Mouse (Mus musculus): Measurements from ENCODE around the gene Spata31d1b. TPM values are rescaled to one million over a fixed set of nuclear protein-coding genes. Genes with fewer than 3 reads are reported as not detected.

Gene Spata31d1b
- total and polyA plus RNA-seq, 2 experiments from 2014 or later = not detected

- TF ChIP-seq CTCF (IDR thresholded peaks at IDR 0.05; ENCODE audit: low read depth) (peak; percentile 36), EP300 (IDR thresholded peaks at IDR 0.05; ENCODE audit: low read depth) (no peak)
- peak; percentile 61 for DNase-seq (ENCODE audit: low spot score)
- H3K9me3 ChIP-seq (replicated peaks; ENCODE audit: control insufficient read depth, low read length) = no peaks in the 10 kb centered on the region
- no peaks in the 10 kb centered on the region for H3K4me1 ChIP-seq (ENCODE audit: control insufficient read depth, insufficient read depth)
- H3K4me2 ChIP-seq (ENCODE audit: low read depth, low read length) = no peak overlapping the region
- ATAC-seq (ENCODE audit: insufficient read depth, low read depth) = peak; percentile 71
- H3K27ac ChIP-seq (ENCODE audit: low read depth) = no peak overlapping the region
- WGBS = 31% methylated on average over 3 of the region's 3 CpGs
- no peak overlapping the region for H3K4me3 ChIP-seq (ENCODE audit: low read depth, low read length)
- H3K27me3 ChIP-seq (ENCODE audit: control insufficient read depth, insufficient read depth, low read length) = no peaks in the 10 kb centered on the region
- no peaks in the 10 kb centered on the region for H3K36me3 ChIP-seq (replicated peaks; ENCODE audit: control insufficient read depth, insufficient read depth, low read length)
- no peak overlapping the region for H3K9ac ChIP-seq (replicated peaks; ENCODE audit: low read depth, low read length)
Measured at GRCm38 (mm10) chr13:59735190-59735589, 23.1 kb downstream of the Spata31d1b start.

GRCm38 (mm10) chr13:59738455-59738854 lies 26.4 kb downstream of the Spata31d1b start:
- ATAC-seq (ENCODE audit: insufficient read depth, low read depth) = no peak
- Histone ChIP-seq H3K4me1 (ENCODE audit: control insufficient read depth, insufficient read depth) (peaks cover 7% of the 10 kb centered on the region), H3K27ac (ENCODE audit: low read depth) (no peak overlapping the region), H3K4me2 (ENCODE audit: low read depth, low read length) (no peak overlapping the region), H3K27me3 (ENCODE audit: control insufficient read depth, insufficient read depth, low read length) (no peaks in the 10 kb centered on the region), H3K36me3 (replicated peaks; ENCODE audit: control insufficient read depth, insufficient read depth, low read length) (no peaks in the 10 kb centered on the region), H3K9me3 (replicated peaks; ENCODE audit: control insufficient read depth, low read length) (no peaks in the 10 kb centered on the region), H3K9ac (replicated peaks; ENCODE audit: low read depth, low read length) (no peak overlapping the region), H3K4me3 (ENCODE audit: low read depth, low read length) (no peak overlapping the region)
- 80% methylated on average over 2 of the region's 2 CpGs for WGBS
- no peak for DNase-seq (ENCODE audit: low spot score)
- no peak for TF ChIP-seq EP300 (IDR thresholded peaks at IDR 0.05; ENCODE audit: low read depth)
- no peak for TF ChIP-seq CTCF (IDR thresholded peaks at IDR 0.05; ENCODE audit: low read depth)

GRCm38 (mm10) chr13:59739397-59739796 lies 27.3 kb downstream of the Spata31d1b start:
- Histone ChIP-seq H3K9ac (replicated peaks; ENCODE audit: low read depth, low read length) (no peak overlapping the region), H3K9me3 (replicated peaks; ENCODE audit: control insufficient read depth, low read length) (no peaks in the 10 kb centered on the region), H3K27ac (ENCODE audit: low read depth) (no peak overlapping the region), H3K4me2 (ENCODE audit: low read depth, low read length) (no peak overlapping the region), H3K4me1 (ENCODE audit: control insufficient read depth, insufficient read depth) (peaks cover 7% of the 10 kb centered on the region), H3K27me3 (ENCODE audit: control insufficient read depth, insufficient read depth, low read length) (no peaks in the 10 kb centered on the region), H3K4me3 (ENCODE audit: low read depth, low read length) (no peak overlapping the region), H3K36me3 (replicated peaks; ENCODE audit: control insufficient read depth, insufficient read depth, low read length) (no peaks in the 10 kb centered on the region)
- ATAC-seq (ENCODE audit: insufficient read depth, low read depth) = no peak
- no peak for DNase-seq (ENCODE audit: low spot score)
- 85% methylated on average over 4 of the region's 4 CpGs for WGBS
- TF ChIP-seq CTCF (IDR thresholded peaks at IDR 0.05; ENCODE audit: low read depth) (no peak), EP300 (IDR thresholded peaks at IDR 0.05; ENCODE audit: low read depth) (no peak)

- Histone ChIP-seq H3K4me1 (ENCODE audit: control insufficient read depth, insufficient read depth) (peaks cover 7% of the 10 kb centered on the region), H3K9ac (replicated peaks; ENCODE audit: low read depth, low read length) (no peak overlapping the region), H3K27ac (ENCODE audit: low read depth) (no peak overlapping the region), H3K4me2 (ENCODE audit: low read depth, low read length) (0 out of 2 replicates have a peak overlapping the region, but pooled peaks have one; percentile 23), H3K27me3 (ENCODE audit: control insufficient read depth, insufficient read depth, low read length) (no peaks in the 10 kb centered on the region), H3K9me3 (replicated peaks; ENCODE audit: control insufficient read depth, low read length) (no peaks in the 10 kb centered on the region), H3K36me3 (replicated peaks; ENCODE audit: control insufficient read depth, insufficient read depth, low read length) (no peaks in the 10 kb centered on the region), H3K4me3 (ENCODE audit: low read depth, low read length) (no peak overlapping the region)
- 24% methylated on average over 11 of the region's 11 CpGs for WGBS
- DNase-seq (ENCODE audit: low spot score) (peak; percentile 42), ATAC-seq (ENCODE audit: insufficient read depth, low read depth) (peak; percentile 63; the same call in 1 of the 2 replicates)
- TF ChIP-seq EP300 (IDR thresholded peaks at IDR 0.05; ENCODE audit: low read depth) (no peak), CTCF (IDR thresholded peaks at IDR 0.05; ENCODE audit: low read depth) (no peak)
Measured at GRCm38 (mm10) chr13:59741096-59741495, 29.0 kb downstream of the Spata31d1b start.

GRCm38 (mm10) chr13:59741697-59742096 lies 29.6 kb downstream of the Spata31d1b start:
- Histone ChIP-seq H3K4me1 (ENCODE audit: control insufficient read depth, insufficient read depth) (peaks cover 7% of the 10 kb centered on the region), H3K9me3 (replicated peaks; ENCODE audit: control insufficient read depth, low read length) (no peaks in the 10 kb centered on the region), H3K27me3 (ENCODE audit: control insufficient read depth, insufficient read depth, low read length) (no peaks in the 10 kb centered on the region), H3K36me3 (replicated peaks; ENCODE audit: control insufficient read depth, insufficient read depth, low read length) (no peaks in the 10 kb centered on the region), H3K4me2 (ENCODE audit: low read depth, low read length) (no peak overlapping the region), H3K9ac (replicated peaks; ENCODE audit: low read depth, low read length) (no peak overlapping the region), H3K27ac (ENCODE audit: low read depth) (no peak overlapping the region), H3K4me3 (ENCODE audit: low read depth, low read length) (no peak overlapping the region)
- 59% methylated on average over 10 of the region's 10 CpGs for WGBS
- TF ChIP-seq CTCF (IDR thresholded peaks at IDR 0.05; ENCODE audit: low read depth) = peak; percentile 35
- TF ChIP-seq EP300 (IDR thresholded peaks at IDR 0.05; ENCODE audit: low read depth) = no peak
- ATAC-seq (ENCODE audit: insufficient read depth, low read depth) (no peak), DNase-seq (ENCODE audit: low spot score) (no peak)

- no peak overlapping the region for H3K4me2 ChIP-seq (ENCODE audit: low read depth, low read length)
- peaks cover 7% of the 10 kb centered on the region for H3K4me1 ChIP-seq (ENCODE audit: control insufficient read depth, insufficient read depth)
- ATAC-seq (ENCODE audit: insufficient read depth, low read depth) (no peak), DNase-seq (ENCODE audit: low spot score) (no peak)
- WGBS = 61% methylated on average over 6 of the region's 6 CpGs
- no peaks in the 10 kb centered on the region for H3K36me3 ChIP-seq (replicated peaks; ENCODE audit: control insufficient read depth, insufficient read depth, low read length)
- no peaks in the 10 kb centered on the region for H3K27me3 ChIP-seq (ENCODE audit: control insufficient read depth, insufficient read depth, low read length)
- no peak for TF ChIP-seq CTCF (IDR thresholded peaks at IDR 0.05; ENCODE audit: low read depth)
- TF ChIP-seq EP300 (IDR thresholded peaks at IDR 0.05; ENCODE audit: low read depth) = no peak
- no peaks in the 10 kb centered on the region for H3K9me3 ChIP-seq (replicated peaks; ENCODE audit: control insufficient read depth, low read length)
- no peak overlapping the region for H3K27ac ChIP-seq (ENCODE audit: low read depth)
- no peak overlapping the region for H3K4me3 ChIP-seq (ENCODE audit: low read depth, low read length)
- H3K9ac ChIP-seq (replicated peaks; ENCODE audit: low read depth, low read length) = no peak overlapping the region
Measured at GRCm38 (mm10) chr13:59745462-59745861, 33.4 kb downstream of the Spata31d1b start.

Measured in heart, postnatal 0 days (tissue).